Mouse (Mus musculus): ENCODE data around the gene Galm. TPM values are rescaled to one million over a fixed set of nuclear protein-coding genes. Genes with fewer than 3 reads are reported as not detected.

Gene Galm
- total and polyA plus RNA-seq, 2 experiments from 2014 or later: 1.9 to 2.4 TPM

DNA sequence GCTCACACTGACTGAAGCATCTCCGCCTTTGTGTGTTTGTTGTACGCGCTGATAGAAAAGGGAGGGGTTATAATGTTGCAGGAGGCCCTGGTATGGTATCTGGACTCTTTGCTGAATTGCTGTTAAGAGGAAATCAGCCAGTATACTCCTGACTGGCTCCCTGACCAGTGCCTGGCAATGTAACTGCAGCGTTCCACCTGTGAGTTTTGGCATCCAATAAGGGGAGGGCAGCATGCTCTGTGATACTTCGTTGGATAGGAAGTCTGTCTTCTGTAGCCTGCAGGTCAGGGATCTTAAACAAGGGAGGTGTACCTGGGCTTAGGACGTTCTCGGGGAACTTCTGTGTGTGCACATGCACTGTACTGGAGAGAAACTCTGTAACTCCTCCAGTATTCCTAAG lies 43.7 kb downstream of the Galm start:
- no peak overlapping the region for H3K4me2 ChIP-seq (ENCODE audit: low read depth, low read length)
- DNase-seq (ENCODE audit: low spot score) (no peak), ATAC-seq (no peak)
- H3K4me3 ChIP-seq (ENCODE audit: low read length): no peak overlapping the region
- H3K36me3 ChIP-seq (ENCODE audit: insufficient read depth, low read length): no peaks in the 10 kb centered on the region
- H3K9ac ChIP-seq (replicated peaks; ENCODE audit: low read length): no peak overlapping the region
- peaks cover 19% of the 10 kb centered on the region for H3K4me1 ChIP-seq (ENCODE audit: insufficient read depth, low read length)
- no peak overlapping the region for H3K27ac ChIP-seq
- WGBS: 88% methylated on average over 7 of the region's 7 CpGs
- H3K9me3 ChIP-seq (ENCODE audit: low read length): no peaks in the 10 kb centered on the region
- no peak for TF ChIP-seq CTCF (IDR thresholded peaks at IDR 0.05; ENCODE audit: low read depth)
- H3K27me3 ChIP-seq (ENCODE audit: insufficient read depth, low read length): no peaks in the 10 kb centered on the region

DNA sequence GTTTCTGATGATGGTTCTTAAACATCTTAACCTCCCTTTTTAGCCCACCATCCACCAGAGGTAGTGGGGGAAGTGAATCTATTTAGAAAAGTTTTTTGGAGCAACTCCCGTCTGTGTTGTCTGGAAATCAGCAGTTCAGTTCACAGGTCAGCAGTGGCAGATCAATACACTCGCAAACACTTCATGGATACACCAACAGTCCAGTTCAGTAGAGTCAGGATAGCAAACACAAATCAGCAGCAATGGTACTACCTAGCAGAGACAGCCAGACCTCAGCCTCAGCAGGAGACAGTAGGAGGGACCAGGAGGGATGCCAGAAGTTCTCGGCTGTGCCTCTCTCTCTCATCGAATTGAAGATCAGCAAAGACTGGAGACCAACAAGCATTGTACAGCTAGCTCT lies 44.7 kb downstream of the Galm start:
- Histone ChIP-seq H3K9ac (replicated peaks; ENCODE audit: low read length) (no peak overlapping the region), H3K27ac (no peak overlapping the region), H3K27me3 (ENCODE audit: insufficient read depth, low read length) (no peaks in the 10 kb centered on the region), H3K9me3 (ENCODE audit: low read length) (no peaks in the 10 kb centered on the region), H3K36me3 (ENCODE audit: insufficient read depth, low read length) (no peaks in the 10 kb centered on the region), H3K4me1 (ENCODE audit: insufficient read depth, low read length) (peaks cover 17% of the 10 kb centered on the region), H3K4me2 (ENCODE audit: low read depth, low read length) (no peak overlapping the region), H3K4me3 (ENCODE audit: low read length) (no peak overlapping the region)
- TF ChIP-seq CTCF (IDR thresholded peaks at IDR 0.05; ENCODE audit: low read depth): no peak
- no peak for ATAC-seq
- WGBS: 84% methylated on average over 4 of the region's 4 CpGs
- DNase-seq (ENCODE audit: low spot score): no peak

DNA sequence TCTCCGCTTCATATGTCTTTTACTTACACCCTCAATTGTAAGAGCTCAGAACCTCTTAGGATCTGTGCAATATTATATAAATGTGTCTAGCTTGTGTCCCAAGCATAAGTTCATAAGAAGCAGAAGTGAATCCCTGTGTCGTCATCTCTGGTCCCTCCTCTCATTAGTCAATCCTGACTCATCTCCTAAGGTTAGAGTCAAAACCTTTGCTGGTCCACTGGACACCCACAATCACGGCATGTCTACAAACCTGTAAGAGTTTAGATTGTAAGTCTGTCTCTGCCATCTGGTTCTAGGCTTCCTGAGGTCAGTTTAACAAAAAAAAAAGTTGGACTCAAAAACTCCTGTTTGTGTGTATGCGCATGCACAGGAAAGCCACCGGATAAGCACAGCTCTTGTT lies 45.5 kb downstream of the Galm start:
- no peaks in the 10 kb centered on the region for H3K36me3 ChIP-seq (ENCODE audit: insufficient read depth, low read length)
- no peak overlapping the region for H3K27ac ChIP-seq
- H3K9ac ChIP-seq (replicated peaks; ENCODE audit: low read length): no peak overlapping the region
- H3K27me3 ChIP-seq (ENCODE audit: insufficient read depth, low read length): no peaks in the 10 kb centered on the region
- H3K4me3 ChIP-seq (ENCODE audit: low read length): no peak overlapping the region
- H3K4me2 ChIP-seq (ENCODE audit: low read depth, low read length): no peak overlapping the region
- H3K4me1 ChIP-seq (ENCODE audit: insufficient read depth, low read length): peaks cover 13% of the 10 kb centered on the region; the same call in 1 of the 2 replicates
- no peaks in the 10 kb centered on the region for H3K9me3 ChIP-seq (ENCODE audit: low read length)
- DNase-seq (ENCODE audit: low spot score) (no peak), ATAC-seq (no peak)
- WGBS: 90% methylated on average over 5 of the region's 5 CpGs
- TF ChIP-seq CTCF (IDR thresholded peaks at IDR 0.05; ENCODE audit: low read depth): no peak

DNA sequence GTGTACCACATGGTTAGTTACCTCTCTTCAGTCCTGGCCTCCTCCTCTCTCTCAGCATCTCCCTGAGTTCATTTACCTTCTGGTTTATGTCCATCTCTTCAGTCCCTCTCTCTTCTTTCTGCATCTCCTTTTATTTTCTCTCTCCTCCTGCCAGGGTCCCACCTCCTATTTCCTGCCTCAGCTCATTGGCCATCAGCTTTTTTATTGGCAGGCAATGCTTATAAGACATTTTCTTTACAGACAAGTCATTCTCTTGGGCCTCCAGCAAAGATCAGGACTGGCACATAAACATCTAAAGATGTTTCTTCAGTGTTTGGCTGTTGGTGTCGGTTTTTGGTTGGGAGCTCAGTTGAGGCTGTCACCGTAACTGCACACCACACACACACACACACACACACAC lies 46.4 kb downstream of the Galm start:
- Histone ChIP-seq H3K9me3 (ENCODE audit: low read length) (no peaks in the 10 kb centered on the region), H3K27ac (no peak overlapping the region), H3K27me3 (ENCODE audit: insufficient read depth, low read length) (no peaks in the 10 kb centered on the region), H3K4me3 (ENCODE audit: low read length) (no peak overlapping the region), H3K4me1 (ENCODE audit: insufficient read depth, low read length) (0 out of 2 replicates have a peak, but pooled peaks cover 4% of the 10 kb centered on the region), H3K36me3 (ENCODE audit: insufficient read depth, low read length) (no peaks in the 10 kb centered on the region), H3K9ac (replicated peaks; ENCODE audit: low read length) (no peak overlapping the region), H3K4me2 (ENCODE audit: low read depth, low read length) (no peak overlapping the region)
- DNase-seq (ENCODE audit: low spot score): no peak
- ATAC-seq: no peak
- TF ChIP-seq CTCF (IDR thresholded peaks at IDR 0.05; ENCODE audit: low read depth): no peak
- WGBS: 100% methylated on average over 2 of the region's 2 CpGs

DNA sequence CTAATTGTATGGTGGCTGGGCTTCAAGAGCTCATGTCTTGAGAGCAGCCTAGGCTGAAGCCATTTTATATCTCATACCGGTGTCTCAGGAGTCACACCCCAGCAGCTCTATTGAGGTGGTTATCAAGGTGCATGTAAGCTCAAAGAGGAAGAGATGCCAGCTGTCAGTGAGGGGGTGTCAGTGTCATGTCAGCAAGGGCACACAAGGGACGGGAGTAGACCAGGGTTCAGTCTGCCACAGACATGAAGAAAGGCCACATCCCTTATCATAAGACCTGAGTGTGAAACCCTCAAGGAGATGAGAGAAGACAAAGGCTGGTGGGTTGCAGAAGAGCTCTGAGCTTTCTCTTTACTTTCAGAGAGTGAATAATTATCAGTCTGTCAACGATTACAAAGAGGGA lies 46.9 kb downstream of the Galm start:
- 87% methylated on average over 3 of the region's 3 CpGs for WGBS
- Histone ChIP-seq H3K4me2 (ENCODE audit: low read depth, low read length) (no peak overlapping the region), H3K36me3 (ENCODE audit: insufficient read depth, low read length) (no peaks in the 10 kb centered on the region), H3K27me3 (ENCODE audit: insufficient read depth, low read length) (no peaks in the 10 kb centered on the region), H3K27ac (no peak overlapping the region), H3K9me3 (ENCODE audit: low read length) (no peaks in the 10 kb centered on the region), H3K4me3 (ENCODE audit: low read length) (no peak overlapping the region), H3K9ac (replicated peaks; ENCODE audit: low read length) (no peak overlapping the region), H3K4me1 (ENCODE audit: insufficient read depth, low read length) (no peaks in the 10 kb centered on the region)
- no peak for DNase-seq (ENCODE audit: low spot score)
- no peak for TF ChIP-seq CTCF (IDR thresholded peaks at IDR 0.05; ENCODE audit: low read depth)
- no peak for ATAC-seq

DNA sequence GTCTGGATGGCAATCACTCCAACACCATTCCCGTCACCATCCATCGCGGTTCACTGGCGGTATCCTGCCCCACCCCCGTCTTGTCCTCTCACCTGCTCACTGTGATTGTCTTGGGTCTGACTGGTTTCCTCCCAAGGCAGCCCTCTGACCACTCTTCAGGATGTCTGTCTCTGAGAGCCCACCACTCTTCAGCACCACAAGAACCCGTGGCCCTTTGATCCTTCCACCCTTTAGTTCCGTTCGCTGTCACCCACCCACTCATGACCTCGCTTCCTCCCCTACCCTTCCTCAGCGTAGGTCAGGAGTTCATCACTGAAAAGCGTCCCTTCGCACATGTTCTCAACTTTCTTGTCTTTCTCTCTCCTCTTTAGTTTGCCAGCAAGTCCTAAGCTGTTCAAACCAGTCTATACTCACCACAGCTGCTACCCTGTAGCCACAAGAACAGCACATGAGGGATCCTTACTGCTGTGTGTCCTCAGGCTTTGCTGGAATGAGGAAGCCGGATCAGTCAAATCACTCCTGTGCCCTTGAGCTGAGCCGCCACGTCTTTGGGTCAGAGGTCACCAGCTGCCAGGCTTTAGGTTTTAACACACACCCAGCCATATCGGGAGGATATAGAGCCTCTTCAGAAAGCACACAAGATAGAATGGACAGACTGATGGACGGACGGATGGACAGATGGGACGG lies 47.6 kb downstream of the Galm start:
- H3K27me3 ChIP-seq (ENCODE audit: insufficient read depth, low read length): no peaks in the 10 kb centered on the region
- no peak for TF ChIP-seq CTCF (IDR thresholded peaks at IDR 0.05; ENCODE audit: low read depth)
- WGBS: 81% methylated on average over 19 of the region's 19 CpGs
- H3K27ac ChIP-seq: no peak overlapping the region
- no peaks in the 10 kb centered on the region for H3K4me1 ChIP-seq (ENCODE audit: insufficient read depth, low read length)
- H3K9me3 ChIP-seq (ENCODE audit: low read length): no peaks in the 10 kb centered on the region
- ATAC-seq (no peak), DNase-seq (ENCODE audit: low spot score) (no peak)
- no peak overlapping the region for H3K9ac ChIP-seq (replicated peaks; ENCODE audit: low read length)
- H3K36me3 ChIP-seq (ENCODE audit: insufficient read depth, low read length): no peaks in the 10 kb centered on the region
- H3K4me2 ChIP-seq (ENCODE audit: low read depth, low read length): no peak overlapping the region
- no peak overlapping the region for H3K4me3 ChIP-seq (ENCODE audit: low read length)

DNA sequence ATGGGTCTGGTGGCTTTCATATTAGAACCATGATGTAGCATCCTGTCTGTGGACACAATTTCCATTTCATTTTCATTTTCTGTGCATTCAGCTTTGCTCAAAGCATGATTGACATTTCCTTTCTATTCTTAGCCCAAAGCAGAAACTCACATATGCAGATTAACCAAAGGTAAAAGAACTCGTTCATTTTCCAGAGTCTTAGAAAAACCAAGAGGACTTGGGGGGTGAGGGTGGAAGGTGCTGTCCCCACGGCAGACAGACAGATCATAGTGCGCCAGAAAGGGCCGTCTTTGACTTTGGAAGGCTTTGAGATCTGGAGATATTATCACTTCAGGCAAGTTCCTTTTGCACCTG lies 48.1 kb downstream of the Galm start:
- Histone ChIP-seq H3K4me1 (ENCODE audit: insufficient read depth, low read length) (no peaks in the 10 kb centered on the region), H3K27me3 (ENCODE audit: insufficient read depth, low read length) (no peaks in the 10 kb centered on the region), H3K36me3 (ENCODE audit: insufficient read depth, low read length) (no peaks in the 10 kb centered on the region), H3K27ac (no peak overlapping the region), H3K9me3 (ENCODE audit: low read length) (no peaks in the 10 kb centered on the region), H3K4me3 (ENCODE audit: low read length) (no peak overlapping the region), H3K4me2 (ENCODE audit: low read depth, low read length) (no peak overlapping the region), H3K9ac (replicated peaks; ENCODE audit: low read length) (no peak overlapping the region)
- DNase-seq (ENCODE audit: low spot score) (no peak), ATAC-seq (no peak)
- TF ChIP-seq CTCF (IDR thresholded peaks at IDR 0.05; ENCODE audit: low read depth): no peak
- WGBS: 73% methylated on average over 4 of the region's 4 CpGs

Data from hindbrain, postnatal 0 days (tissue).